Mouse (Mus musculus) hindbrain, embryonic 16.5 days (tissue): ENCODE data around the gene Bhlhb9. TPM values are rescaled to one million over a fixed set of nuclear protein-coding genes. Genes with fewer than 3 reads are reported as not detected.
A peak's percentile ranks its signal among the peaks of the same experiment; 100 is the strongest.
"Not testable (repeated sequence)": the region's sequence is repeated elsewhere in the genome, so short reads cannot be mapped to it uniquely, and the experiment has no call there.

Experiments
- ATAC-seq: fragments of 200-750 bp; cut with Nextera tagmentation; 2 replicates; pipeline ENCODE4 v1.8.0; 2017; ENCODE audit warnings: moderate TSS enrichment, moderate library complexity
- H3K27ac ChIP-seq: fragments of 300-500 bp; sonication (generic); 2 replicates; pipeline ENCODE4 v1.5.1; 2014; ENCODE audit warnings: low read depth, mild to moderate bottlenecking, control low read depth, low read length, moderate library complexity
- H3K27me3 ChIP-seq: fragments of 300-500 bp; sonication (generic); replicated peaks from 2 replicates; pipeline ENCODE4 v1.6.1; 2014; ENCODE audit warnings: low read length; ENCODE audit not compliant: control insufficient read depth, insufficient read depth
- H3K36me3 ChIP-seq: fragments of 300-500 bp; sonication (generic); 2 replicates; pipeline ENCODE4 v1.6.1; 2014; ENCODE audit warnings: mild to moderate bottlenecking, low read length, moderate library complexity, mixed read lengths; ENCODE audit not compliant: control insufficient read depth, insufficient read depth
- H3K4me1 ChIP-seq: fragments of 300-500 bp; sonication (generic); 2 replicates; pipeline ENCODE4 v1.6.1; 2014; ENCODE audit warnings: low read depth, low read length; ENCODE audit not compliant: control insufficient read depth, insufficient read depth
- H3K4me2 ChIP-seq: fragments of 300-500 bp; sonication (generic); 2 replicates; pipeline ENCODE4 v1.6.1; 2014; ENCODE audit warnings: mild to moderate bottlenecking, low read length, control low read depth, moderate library complexity
- H3K4me3 ChIP-seq: fragments of 300-500 bp; sonication (generic); 2 replicates; pipeline ENCODE4 v1.5.1; 2014; ENCODE audit warnings: mild to moderate bottlenecking, low read length, control low read depth, moderate library complexity
- H3K9ac ChIP-seq: fragments of 300-500 bp; sonication (generic); 2 replicates; pipeline ENCODE4 v1.6.1; 2014; ENCODE audit warnings: low read depth, mild to moderate bottlenecking, control low read depth, low read length, moderate library complexity
- H3K9me3 ChIP-seq: fragments of 300-500 bp; sonication (generic); 2 replicates; pipeline ENCODE4 v1.6.1; 2014; ENCODE audit warnings: mild to moderate bottlenecking, low read length, moderate library complexity; ENCODE audit not compliant: control insufficient read depth
- WGBS: fragments of 180-500 bp; shearing (Covaris S2); extraction: QIAGEN DNeasy Blood & Tissue Kit; methylation state at CpG from one replicate; pipeline ENCODE4 v1.1.7; 2014; 5-methylcytosine and 5-hydroxymethylcytosine counted together
- polyA plus RNA-seq: library from polyadenylated mRNA; unstranded; fragments of >200 nt; fragmentation: Nextera tagmentation; extraction: Ambion mirVana; gene quantifications from 2 replicates; pipeline ENCODE4 v1.2.1, GENCODE M21; 2015

Bhlhb9 gene
- polyA plus RNA-seq, 1 experiment from 2014 or later: 120 TPM

GRCm38 (mm10) chrX:135804149-135804548 is 6.8 kb downstream of the Bhlhb9 start:
- no peaks in the 10 kb centered on the region for H3K27me3 ChIP-seq
- no peaks in the 10 kb centered on the region for H3K9me3 ChIP-seq
- H3K36me3 ChIP-seq: no peaks in the 10 kb centered on the region
- 86% methylated on average over 3 of the region's 3 CpGs for WGBS
- no peak overlapping the region for H3K9ac ChIP-seq
- H3K27ac ChIP-seq: no peak overlapping the region
- H3K4me2 ChIP-seq: no peak overlapping the region
- no peak for ATAC-seq
- H3K4me3 ChIP-seq: no peak overlapping the region
- H3K4me1 ChIP-seq: no peaks in the 10 kb centered on the region

- 14% methylated on average over 1 of the region's 1 CpGs for WGBS
- Histone ChIP-seq H3K27ac (no peak overlapping the region), H3K36me3 (no peaks in the 10 kb centered on the region), H3K4me1 (no peaks in the 10 kb centered on the region), H3K27me3 (no peaks in the 10 kb centered on the region), H3K4me2 (no peak overlapping the region), H3K4me3 (no peak overlapping the region), H3K9ac (no peak overlapping the region), H3K9me3 (no peaks in the 10 kb centered on the region)
- ATAC-seq: peak; percentile 60
These were observed 8.4 kb downstream of the Bhlhb9 start for GRCm38 (mm10) chrX:135805780-135806179.

- not testable (repeated sequence) for H3K27ac ChIP-seq, H3K4me1 ChIP-seq, H3K36me3 ChIP-seq, H3K9ac ChIP-seq, ATAC-seq, H3K27me3 ChIP-seq, H3K4me3 ChIP-seq, H3K4me2 ChIP-seq, H3K9me3 ChIP-seq
- 47% methylated on average over 1 of the region's 1 CpGs for WGBS
These were observed 38.5 kb downstream of the Bhlhb9 start for GRCm38 (mm10) chrX:135835896-135836295.

- no peak for ATAC-seq
- Histone ChIP-seq H3K9ac (no peak overlapping the region), H3K27ac (peak overlapping the region; percentile 49), H3K4me3 (no peak overlapping the region), H3K27me3 (no peaks in the 10 kb centered on the region), H3K9me3 (no peaks in the 10 kb centered on the region), H3K4me1 (no peaks in the 10 kb centered on the region), H3K4me2 (peak overlapping the region; percentile 55; the same call in 1 of the 2 replicates), H3K36me3 (no peaks in the 10 kb centered on the region)
- WGBS: 59% methylated on average over 2 of the region's 2 CpGs
These were observed 40.5 kb downstream of the Bhlhb9 start for GRCm38 (mm10) chrX:135837896-135838295.

GRCm38 (mm10) chrX:135838521-135839360 is 41.3 kb downstream of the Bhlhb9 start, which contains the start of gene Gprasp2:
Gprasp2 (plus strand) TSS chrX:135839034.
- H3K36me3 ChIP-seq, H3K9me3 ChIP-seq, H3K27me3 ChIP-seq, H3K4me1 ChIP-seq: not testable (repeated sequence)
- ATAC-seq: peak; percentile 92
- Histone ChIP-seq H3K4me2 (peak within 1 kb of the TSS; percentile 55), H3K9ac (peak within 1 kb of the TSS; percentile 79), H3K4me3 (peak within 1 kb of the TSS; percentile 59), H3K27ac (peak within 1 kb of the TSS; percentile 72)
- 21% methylated on average over 22 of the region's 32 CpGs for WGBS

- Histone ChIP-seq H3K4me3 (peak overlapping the region; percentile 59), H3K27ac (peak overlapping the region; percentile 72), H3K9ac (peak overlapping the region; percentile 79), H3K4me2 (peak overlapping the region; percentile 55)
- peak; percentile 48 for ATAC-seq
- H3K27me3 ChIP-seq, H3K9me3 ChIP-seq, H3K4me1 ChIP-seq, H3K36me3 ChIP-seq: not testable (repeated sequence)
- WGBS: 19% methylated on average over 14 of the region's 17 CpGs
These were observed 42.3 kb downstream of the Bhlhb9 start for GRCm38 (mm10) chrX:135839397-135840391.

GRCm38 (mm10) chrX:135866806-135867205 is 69.4 kb downstream of the Bhlhb9 start:
- ATAC-seq, H3K27ac ChIP-seq, H3K4me3 ChIP-seq, H3K36me3 ChIP-seq, H3K4me2 ChIP-seq, H3K4me1 ChIP-seq, H3K9ac ChIP-seq, H3K9me3 ChIP-seq, H3K27me3 ChIP-seq: not testable (repeated sequence)
- WGBS: 77% methylated on average over 8 of the region's 9 CpGs

- 79% methylated on average over 1 of the region's 1 CpGs for WGBS
- no peak overlapping the region for H3K4me2 ChIP-seq
- no peaks in the 10 kb centered on the region for H3K9me3 ChIP-seq
- no peaks in the 10 kb centered on the region for H3K4me1 ChIP-seq
- no peaks in the 10 kb centered on the region for H3K36me3 ChIP-seq
- no peak overlapping the region for H3K27ac ChIP-seq
- no peak overlapping the region for H3K9ac ChIP-seq
- no peaks in the 10 kb centered on the region for H3K27me3 ChIP-seq
- no peak for ATAC-seq
- no peak overlapping the region for H3K4me3 ChIP-seq
These were observed 79.3 kb downstream of the Bhlhb9 start for GRCm38 (mm10) chrX:135876679-135877078.

- WGBS: 100% methylated on average over 1 of the region's 1 CpGs
- Histone ChIP-seq H3K27me3 (no peaks in the 10 kb centered on the region), H3K36me3 (no peaks in the 10 kb centered on the region), H3K4me2 (no peak overlapping the region), H3K9me3 (no peaks in the 10 kb centered on the region), H3K27ac (no peak overlapping the region), H3K9ac (no peak overlapping the region), H3K4me3 (no peak overlapping the region), H3K4me1 (no peaks in the 10 kb centered on the region)
- ATAC-seq: no peak
These were observed 82.2 kb downstream of the Bhlhb9 start for GRCm38 (mm10) chrX:135879626-135880025.
